Mouse (Mus musculus) stomach, embryonic 16.5 days (tissue): ENCODE data around the gene Keap1. TPM values are rescaled to one million over a fixed set of nuclear protein-coding genes. Genes with fewer than 3 reads are reported as not detected.
A peak's percentile ranks its signal among the peaks of the same experiment; 100 is the strongest.

ENCODE experiments used
- ATAC-seq: fragments of 200-750 bp; cut with Nextera tagmentation; 2 replicates; pipeline ENCODE4 v1.8.0; 2017; ENCODE audit warnings: moderate number of reproducible peaks, moderate TSS enrichment; ENCODE audit not compliant: insufficient read depth, low FRiP score
- H3K27ac ChIP-seq: fragments of 300-500 bp; sonication (generic); 2 replicates; pipeline ENCODE4 v1.5.1; 2014; ENCODE audit warnings: low read length
- H3K27me3 ChIP-seq: fragments of 300-500 bp; sonication (generic); 2 replicates; pipeline ENCODE4 v1.6.1; 2014; ENCODE audit warnings: low read length, control low read depth, mixed read lengths; ENCODE audit not compliant: control insufficient read depth, insufficient read depth
- H3K36me3 ChIP-seq: fragments of 300-500 bp; sonication (generic); 2 replicates; pipeline ENCODE4 v1.6.1; 2014; ENCODE audit warnings: low read length; ENCODE audit not compliant: control insufficient read depth, insufficient read depth
- H3K4me1 ChIP-seq: fragments of 300-500 bp; sonication (generic); 2 replicates; pipeline ENCODE4 v1.6.1; 2014; ENCODE audit warnings: low read length, control low read depth, mixed read lengths; ENCODE audit not compliant: control insufficient read depth, insufficient read depth
- H3K4me2 ChIP-seq: fragments of 300-500 bp; sonication (generic); 2 replicates; pipeline ENCODE4 v1.6.1; 2014; ENCODE audit warnings: low read depth, low read length, mixed read lengths
- H3K4me3 ChIP-seq: fragments of 300-500 bp; sonication (generic); replicated peaks from 2 replicates; pipeline ENCODE4 v1.5.1; 2014; ENCODE audit warnings: mild to moderate bottlenecking, low read length
- H3K9ac ChIP-seq: fragments of 300-500 bp; sonication (generic); 2 replicates; pipeline ENCODE4 v1.6.1; 2014; ENCODE audit warnings: low read length
- H3K9me3 ChIP-seq: fragments of 300-500 bp; sonication (generic); replicated peaks from 2 replicates; pipeline ENCODE4 v1.6.1; 2016; ENCODE audit warnings: low read length, control low read depth; ENCODE audit not compliant: control insufficient read depth
- WGBS: fragments of 180-500 bp; shearing (Covaris S2); extraction: QIAGEN DNeasy Blood & Tissue Kit; methylation state at CpG from one replicate; pipeline ENCODE4 v1.1.7; 2014; 5-methylcytosine and 5-hydroxymethylcytosine counted together
- polyA plus RNA-seq: library from polyadenylated mRNA; unstranded; fragments of >200 nt; fragmentation: Nextera tagmentation; extraction: Ambion mirVana; gene quantifications from 2 replicates; pipeline ENCODE4 v1.2.1, GENCODE M21; 2015

The Keap1 gene
- polyA plus RNA-seq, 1 experiment from 2014 or later: 52.5 TPM

GRCm38 (mm10) chr9:21238004-21238732 is 993 bp downstream of the Keap1 start:
- Histone ChIP-seq H3K4me1 (peaks cover 16% of the 10 kb centered on the region), H3K9me3 (0 out of 2 replicates have a peak, but pooled peaks cover 5% of the 10 kb centered on the region), H3K4me2 (peak overlapping the region; percentile 85), H3K27me3 (peaks cover 6% of the 10 kb centered on the region), H3K4me3 (peak overlapping the region; percentile 91), H3K9ac (peak overlapping the region; percentile 98), H3K36me3 (peaks cover 9% of the 10 kb centered on the region; the same call in 1 of the 2 replicates), H3K27ac (peak overlapping the region; percentile 93)
- peak; percentile 0 for ATAC-seq
- under 1% methylated on average over 31 of the region's 31 CpGs for WGBS

GRCm38 (mm10) chr9:21237368-21238003 is 1.7 kb downstream of the Keap1 start:
- 17% methylated on average over 19 of the region's 19 CpGs for WGBS
- H3K27me3 ChIP-seq: no peaks in the 10 kb centered on the region
- no peak for ATAC-seq

GRCm38 (mm10) chr9:21236991-21237367 is 2.2 kb downstream of the Keap1 start:
- Histone ChIP-seq H3K36me3 (peaks cover 10% of the 10 kb centered on the region; the same call in 1 of the 2 replicates), H3K9ac (peak overlapping the region; percentile 98), H3K27ac (no peak overlapping the region), H3K4me2 (peak overlapping the region; percentile 85), H3K4me1 (peaks cover 16% of the 10 kb centered on the region), H3K4me3 (peak overlapping the region; percentile 91), H3K9me3 (no peaks in the 10 kb centered on the region), H3K27me3 (no peaks in the 10 kb centered on the region)
- 86% methylated on average over 25 of the region's 25 CpGs for WGBS
- no peak for ATAC-seq

More at GRCm38 (mm10) chr9:21237368-21238003, 1.7 kb downstream of the Keap1 start:
- Histone ChIP-seq H3K27ac (peak overlapping the region; percentile 93), H3K36me3 (peaks cover 10% of the 10 kb centered on the region; the same call in 1 of the 2 replicates), H3K4me3 (peak overlapping the region; percentile 91), H3K4me2 (peak overlapping the region; percentile 85), H3K4me1 (peaks cover 16% of the 10 kb centered on the region), H3K9me3 (0 out of 2 replicates have a peak, but pooled peaks cover under 1% of the 10 kb centered on the region), H3K9ac (peak overlapping the region; percentile 98)

- ATAC-seq: no peak
- peaks cover 16% of the 10 kb centered on the region for H3K36me3 ChIP-seq
Measured at GRCm38 (mm10) chr9:21235341-21235740, 3.8 kb downstream of the Keap1 start.

GRCm38 (mm10) chr9:21233805-21234204 is 5.4 kb downstream of the Keap1 start:
- peaks cover 21% of the 10 kb centered on the region for H3K36me3 ChIP-seq
- no peaks in the 10 kb centered on the region for H3K9me3 ChIP-seq
- H3K4me3 ChIP-seq: no peak overlapping the region
- H3K27me3 ChIP-seq: no peaks in the 10 kb centered on the region
- ATAC-seq: no peak
- WGBS: 85% methylated on average over 28 of the region's 28 CpGs
- no peak overlapping the region for H3K27ac ChIP-seq
- H3K4me1 ChIP-seq: peaks cover 12% of the 10 kb centered on the region
- no peak overlapping the region for H3K4me2 ChIP-seq
- no peak overlapping the region for H3K9ac ChIP-seq

More at GRCm38 (mm10) chr9:21235341-21235740, 3.8 kb downstream of the Keap1 start:
- Histone ChIP-seq H3K27ac (no peak overlapping the region), H3K4me3 (no peak overlapping the region), H3K9me3 (no peaks in the 10 kb centered on the region), H3K27me3 (no peaks in the 10 kb centered on the region), H3K9ac (0 out of 2 replicates have a peak overlapping the region, but pooled peaks have one; percentile 10), H3K4me2 (no peak overlapping the region), H3K4me1 (peaks cover 16% of the 10 kb centered on the region)
- 86% methylated on average over 4 of the region's 4 CpGs for WGBS

- WGBS: 91% methylated on average over 29 of the region's 29 CpGs
- Histone ChIP-seq H3K4me3 (no peak overlapping the region), H3K9ac (no peak overlapping the region), H3K4me2 (no peak overlapping the region), H3K27me3 (no peaks in the 10 kb centered on the region), H3K4me1 (peaks cover 12% of the 10 kb centered on the region), H3K27ac (no peak overlapping the region), H3K9me3 (no peaks in the 10 kb centered on the region), H3K36me3 (peaks cover 21% of the 10 kb centered on the region)
- ATAC-seq: no peak
Measured at GRCm38 (mm10) chr9:21233366-21233765, 5.8 kb downstream of the Keap1 start.

GRCm38 (mm10) chr9:21232867-21233266 is 6.3 kb downstream of the Keap1 start:
- WGBS: 89% methylated on average over 5 of the region's 5 CpGs
- ATAC-seq: no peak

GRCm38 (mm10) chr9:21231551-21231950 is 7.6 kb downstream of the Keap1 start:
- Histone ChIP-seq H3K27ac (no peak overlapping the region), H3K9me3 (no peaks in the 10 kb centered on the region), H3K27me3 (no peaks in the 10 kb centered on the region), H3K4me3 (no peak overlapping the region), H3K36me3 (peaks cover 21% of the 10 kb centered on the region), H3K4me2 (no peak overlapping the region), H3K4me1 (peaks cover 3% of the 10 kb centered on the region; the same call in 1 of the 2 replicates), H3K9ac (no peak overlapping the region)
- ATAC-seq: no peak
- 49% methylated on average over 23 of the region's 23 CpGs for WGBS

More at GRCm38 (mm10) chr9:21232867-21233266, 6.3 kb downstream of the Keap1 start:
- H3K4me3 ChIP-seq: no peak overlapping the region
- no peak overlapping the region for H3K4me2 ChIP-seq
- no peaks in the 10 kb centered on the region for H3K9me3 ChIP-seq
- no peaks in the 10 kb centered on the region for H3K27me3 ChIP-seq
- peaks cover 21% of the 10 kb centered on the region for H3K36me3 ChIP-seq
- peaks cover 11% of the 10 kb centered on the region for H3K4me1 ChIP-seq
- no peak overlapping the region for H3K27ac ChIP-seq
- no peak overlapping the region for H3K9ac ChIP-seq

- H3K9me3 ChIP-seq: no peaks in the 10 kb centered on the region
- peak overlapping the region; percentile 50 for H3K4me2 ChIP-seq
- 0 out of 2 replicates have a peak, but pooled peaks cover 3% of the 10 kb centered on the region for H3K4me1 ChIP-seq
- H3K4me3 ChIP-seq: peak overlapping the region; percentile 42
- 12% methylated on average over 16 of the region's 16 CpGs for WGBS
- peak overlapping the region; percentile 64 for H3K9ac ChIP-seq
- peak overlapping the region; percentile 16; the same call in 1 of the 2 replicates for H3K27ac ChIP-seq
- ATAC-seq: peak; percentile 54; the same call in 1 of the 2 replicates
- no peaks in the 10 kb centered on the region for H3K27me3 ChIP-seq
- peaks cover 11% of the 10 kb centered on the region for H3K36me3 ChIP-seq
Measured at GRCm38 (mm10) chr9:21227342-21227741, 11.8 kb downstream of the Keap1 start.
